8 mouse cellular contexts compared by ENCODE assay signal in the genomic region with DNA sequence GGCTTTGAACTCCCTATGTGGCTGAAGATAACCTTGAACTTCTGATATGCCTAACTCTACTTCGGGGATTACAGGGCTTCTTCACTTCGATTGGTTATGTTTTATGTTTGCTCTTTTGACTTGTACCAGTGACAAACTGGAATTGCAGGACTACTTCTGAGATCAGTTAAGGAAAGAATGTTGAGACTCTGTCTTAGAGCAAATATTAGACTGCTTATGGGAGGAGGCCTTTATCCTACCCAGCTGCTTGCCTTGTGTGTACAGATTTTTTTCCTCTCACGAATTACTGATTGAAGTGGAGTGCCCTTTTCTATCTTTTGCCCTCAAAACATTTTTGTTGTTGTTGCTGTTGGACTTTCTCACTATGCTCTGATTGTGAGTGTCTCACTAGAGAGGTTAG. TPM values are rescaled to one million over a fixed set of nuclear protein-coding genes. Genes with fewer than 3 reads are reported as not detected.
DNase-seq lines count a peak whose midpoint lies in the region; ATAC-seq and TF ChIP-seq lines count a peak whose summit lies in the region.

No protein-coding gene starts in this region.

- ATAC-seq in heart, embryonic 12.5 days (ENCODE audit: insufficient number of reproducible peaks, low FRiP score): no peak
- ATAC-seq in liver, postnatal 0 days: no peak
- no peak for ATAC-seq in megakaryocyte-erythroid progenitor cell, adult 5-6 weeks (replicated peaks; ENCODE audit: low FRiP score, low TSS enrichment, poor library complexity, severe bottlenecking)

- H3K36me3 ChIP-seq in heart, embryonic 12.5 days: peaks cover 13% of the 10 kb centered on the region
- peaks cover 33% of the 10 kb centered on the region for H3K36me3 ChIP-seq in E14TG2a.4 (ENCODE audit: insufficient read depth, low read length)
- H3K36me3 ChIP-seq in hindbrain, embryonic 10.5 days: peaks cover 21% of the 10 kb centered on the region
- peaks cover 21% of the 10 kb centered on the region for H3K36me3 ChIP-seq in liver, postnatal 0 days (replicated peaks; ENCODE audit: insufficient read depth, low read length)

- H3K4me2 ChIP-seq in heart, embryonic 12.5 days: peak overlapping the region; percentile 66
- H3K4me2 ChIP-seq in liver, postnatal 0 days (ENCODE audit: low read depth, low read length): peak overlapping the region; percentile 87

- H3K9me3 ChIP-seq in heart, embryonic 12.5 days (replicated peaks): no peaks in the 10 kb centered on the region
- H3K9me3 ChIP-seq in E14TG2a.4 (ENCODE audit: low read length): no peaks in the 10 kb centered on the region
- H3K9me3 ChIP-seq in hindbrain, embryonic 10.5 days: no peaks in the 10 kb centered on the region
- no peaks in the 10 kb centered on the region for H3K9me3 ChIP-seq in liver, postnatal 0 days (ENCODE audit: low read length)

- intact Hi-C loops in heart, postnatal 14 days (cut with DNase I): loop anchor here (2.0 to 10.0 kb wide), 3 partner anchors 48 to 240 kb away; partner anchors contain the start of genes Birc2 and Yap1
- intact Hi-C loops in left cerebral cortex, postnatal 4 days (cut with DNase I): no loop called here
- intact Hi-C loops in left cerebral cortex, postnatal 36 days (cut with DNase I): loop anchor here (10.0 kb wide), 1 partner anchor 70 kb away; the partner anchor contains the start of gene Birc2

- no peak for TF ChIP-seq EP300 in liver, postnatal 0 days (IDR thresholded peaks at IDR 0.05; ENCODE audit: low read depth)

- no peak for DNase-seq in heart, postnatal 14 days
- DNase-seq in hindbrain, embryonic 10.5 days (ENCODE audit: low spot score): no peak
- DNase-seq in liver, postnatal 0 days: no peak
- DNase-seq in left cerebral cortex, postnatal 4 days: no peak
- no peak for DNase-seq in left cerebral cortex, postnatal 36 days (ENCODE audit: low spot score in 2 of 2)

- peak overlapping the region; percentile 19; the same call in 1 of the 2 replicates for H3K9ac ChIP-seq in heart, embryonic 12.5 days
- H3K9ac ChIP-seq in liver, postnatal 0 days (replicated peaks): peak overlapping the region; percentile 84; the same call in 1 of the 2 replicates

- TF ChIP-seq CTCF in E14TG2a.4 (conservative IDR thresholded peaks at IDR 0.05; ENCODE audit: low read length): no peak
- TF ChIP-seq CTCF in liver, postnatal 0 days (IDR thresholded peaks at IDR 0.05; ENCODE audit: low read depth): no peak

- no peak overlapping the region for H3K27ac ChIP-seq in heart, embryonic 12.5 days (ENCODE audit: poor library complexity, severe bottlenecking)
- no peak overlapping the region for H3K27ac ChIP-seq in hindbrain, embryonic 10.5 days
- peak overlapping the region; percentile 86; the same call in 1 of the 2 replicates for H3K27ac ChIP-seq in liver, postnatal 0 days (ENCODE audit: low read depth)

- H3K4me1 ChIP-seq in heart, embryonic 12.5 days (replicated peaks): peaks cover 42% of the 10 kb centered on the region
- peaks cover 78% of the 10 kb centered on the region for H3K4me1 ChIP-seq in E14TG2a.4 (replicated peaks; ENCODE audit: low read depth, low read length)
- peaks cover 41% of the 10 kb centered on the region for H3K4me1 ChIP-seq in hindbrain, embryonic 10.5 days (replicated peaks)
- peaks cover 27% of the 10 kb centered on the region for H3K4me1 ChIP-seq in liver, postnatal 0 days (ENCODE audit: insufficient read depth)

- H3K4me3 ChIP-seq in heart, embryonic 12.5 days: peak overlapping the region; percentile 77
- H3K4me3 ChIP-seq in E14TG2a.4 (replicated peaks; ENCODE audit: low read length): peak overlapping the region; percentile 91
- peak overlapping the region; percentile 80 for H3K4me3 ChIP-seq in hindbrain, embryonic 10.5 days
- H3K4me3 ChIP-seq in liver, postnatal 0 days (ENCODE audit: low read depth, low read length): peak overlapping the region; percentile 77

- 36% methylated on average over 3 of the region's 3 CpGs for WGBS in heart, embryonic 12.5 days
- 70% methylated on average over 3 of the region's 3 CpGs for WGBS in hindbrain, embryonic 10.5 days
- 34% methylated on average over 3 of the region's 3 CpGs for WGBS in liver, postnatal 0 days (ENCODE audit: insufficient replicate concordance)

- H3K27me3 ChIP-seq in heart, embryonic 12.5 days (replicated peaks): no peaks in the 10 kb centered on the region
- H3K27me3 ChIP-seq in E14TG2a.4 (ENCODE audit: insufficient read depth, low read length): peaks cover 7% of the 10 kb centered on the region; the same call in 1 of the 2 replicates
- H3K27me3 ChIP-seq in hindbrain, embryonic 10.5 days (ENCODE audit: insufficient read depth, poor library complexity, severe bottlenecking): peaks cover 23% of the 10 kb centered on the region
- no peaks in the 10 kb centered on the region for H3K27me3 ChIP-seq in liver, postnatal 0 days (ENCODE audit: insufficient read depth, low read length)

RNA-seq across cellular contexts. Expression of gene Tmem123, which starts 1.4 kb away (rescaled TPM):
- polyA plus RNA-seq in heart, embryonic 12.5 days (2016; fragmentation: Nextera tagmentation; extraction: Ambion mirVana): 119 and 125 TPM in 2 replicates
- 10 to 100 TPM; 45.9 to 50.4 TPM for total RNA-seq in heart, postnatal 14 days (2021)
- 110 and 126 TPM in 2 replicates for polyA plus RNA-seq in hindbrain, embryonic 10.5 days (2016; fragmentation: Nextera tagmentation; extraction: Ambion mirVana)
- polyA plus RNA-seq in liver, postnatal 0 days (2015; fragmentation: Nextera tagmentation; extraction: Ambion mirVana): 27.7 and 29.2 TPM in 2 replicates
- total RNA-seq in left cerebral cortex, postnatal 4 days (2021): 10 to 100 TPM in 1 of 2 experiments, 1 to 10 TPM in 1; 9.6 to 10.1 TPM
- 67.7 and 78.9 TPM in 2 replicates for total RNA-seq in megakaryocyte-erythroid progenitor cell, adult 5-6 weeks (2014; fragmentation: Nextera tagmentation)
- total RNA-seq in megakaryocyte-erythroid progenitor cell, adult 5-6 weeks (2017): 131 and 161 TPM in 2 replicates
- total RNA-seq in left cerebral cortex, postnatal 36 days (2021): 10 to 100 TPM; 11.1 to 11.2 TPM
